Mouse (Mus musculus) liver, postnatal 0 days (tissue): ENCODE measurements around the gene Cplx2.

Experiments
- CTCF ChIP-seq: sonication (generic); IDR thresholded peaks from 2 replicates; pipeline ENCODE4 v1.5.1; 2016; ENCODE audit warnings: antibody characterized with exemption, low read depth
- EP300 ChIP-seq: IDR thresholded peaks from 2 replicates; pipeline ENCODE4 v1.6.1; 2016; ENCODE audit warnings: antibody characterized with exemption, low read depth, mild to moderate bottlenecking

- no peak for TF ChIP-seq EP300
- TF ChIP-seq CTCF = no peak
Observed at GRCm38 (mm10) chr13:54385008-54386004, 14.2 kb downstream of the Cplx2 start.
